Mouse (Mus musculus) hindbrain, postnatal 0 days (tissue): Measurements from ENCODE around the gene Arid1b. TPM values are rescaled to one million over a fixed set of nuclear protein-coding genes. Genes with fewer than 3 reads are reported as not detected.

Experiments used
- ATAC-seq: fragments of 200-750 bp; cut with Nextera tagmentation; 2 replicates; pipeline ENCODE4 v1.8.0; 2017; ENCODE audit warnings: mild to moderate bottlenecking, moderate TSS enrichment, moderate library complexity
- DNase-seq: peaks from one replicate; pipeline ENCODE4 v3.0.0-alpha.2; 2015; ENCODE audit warnings: low spot score
- H3K27ac ChIP-seq: fragments of 300-500 bp; sonication (generic); 2 replicates; pipeline ENCODE4 v1.5.1; 2014; ENCODE audit warnings: mild to moderate bottlenecking
- H3K27me3 ChIP-seq: fragments of 300-500 bp; sonication (generic); 2 replicates; pipeline ENCODE4 v1.6.1; 2014; ENCODE audit warnings: low read length, mixed read lengths; ENCODE audit not compliant: insufficient read depth
- H3K36me3 ChIP-seq: fragments of 300-500 bp; sonication (generic); 2 replicates; pipeline ENCODE4 v1.6.1; 2014; ENCODE audit warnings: low read length, mixed read lengths; ENCODE audit not compliant: insufficient read depth
- H3K4me1 ChIP-seq: fragments of 300-500 bp; sonication (generic); 2 replicates; pipeline ENCODE4 v1.6.1; 2014; ENCODE audit warnings: antibody characterized with exemption, low read length, mixed read lengths; ENCODE audit not compliant: insufficient read depth
- H3K4me2 ChIP-seq: fragments of 300-500 bp; sonication (generic); 2 replicates; pipeline ENCODE4 v1.6.1; 2014; ENCODE audit warnings: low read depth, mild to moderate bottlenecking, low read length, moderate library complexity, mixed read lengths
- H3K4me3 ChIP-seq: fragments of 300-500 bp; sonication (generic); 2 replicates; pipeline ENCODE4 v1.5.1; 2014; ENCODE audit warnings: low read length
- H3K9ac ChIP-seq: fragments of 300-500 bp; sonication (generic); replicated peaks from 2 replicates; pipeline ENCODE4 v1.6.1; 2014; ENCODE audit warnings: mild to moderate bottlenecking, low read length, moderate library complexity, mixed read lengths
- H3K9me3 ChIP-seq: fragments of 300-500 bp; sonication (generic); 2 replicates; pipeline ENCODE4 v1.6.1; 2016; ENCODE audit warnings: low read length, mixed read lengths
- CTCF ChIP-seq: IDR thresholded peaks from 2 replicates; pipeline ENCODE4 v1.5.1; 2016; ENCODE audit warnings: antibody characterized with exemption, control low read depth, low read depth
- WGBS: fragments of 180-500 bp; shearing (Covaris S2); extraction: QIAGEN DNeasy Blood & Tissue Kit; methylation state at CpG from one replicate; pipeline ENCODE4 v1.1.7; 2014; 5-methylcytosine and 5-hydroxymethylcytosine counted together
- polyA plus RNA-seq: library from polyadenylated mRNA; unstranded; fragments of >200 nt; fragmentation: Nextera tagmentation; extraction: Ambion mirVana; gene quantifications from 2 replicates; pipeline ENCODE4 v1.2.1, GENCODE M21; 2015
- total RNA-seq: library from RNA; depleted of rRNA; stranded (reverse); fragments of >200 nt; gene quantifications from 2 replicates; pipeline ENCODE4 v1.2.3, GENCODE M21; 2014

Arid1b gene
- total and polyA plus RNA-seq, 2 experiments from 2014 or later: 10.5 to 62.5 TPM

GRCm38 (mm10) chr17:4980151-4980550 lies 14.0 kb upstream of the Arid1b start:
- H3K27ac ChIP-seq: no peak overlapping the region
- H3K4me1 ChIP-seq: no peaks in the 10 kb centered on the region
- no peak overlapping the region for H3K4me3 ChIP-seq
- H3K9ac ChIP-seq: no peak overlapping the region
- no peak for TF ChIP-seq CTCF
- 88% methylated on average over 7 of the region's 7 CpGs for WGBS
- no peaks in the 10 kb centered on the region for H3K36me3 ChIP-seq
- no peaks in the 10 kb centered on the region for H3K27me3 ChIP-seq
- no peaks in the 10 kb centered on the region for H3K9me3 ChIP-seq
- DNase-seq (no peak), ATAC-seq (no peak)
- H3K4me2 ChIP-seq: no peak overlapping the region

- TF ChIP-seq CTCF: no peak
- no peaks in the 10 kb centered on the region for H3K36me3 ChIP-seq
- 89% methylated on average over 5 of the region's 5 CpGs for WGBS
- no peak overlapping the region for H3K27ac ChIP-seq
- no peak overlapping the region for H3K9ac ChIP-seq
- no peak overlapping the region for H3K4me3 ChIP-seq
- H3K4me1 ChIP-seq: no peaks in the 10 kb centered on the region
- H3K9me3 ChIP-seq: no peaks in the 10 kb centered on the region
- no peak for DNase-seq
- no peak overlapping the region for H3K4me2 ChIP-seq
- H3K27me3 ChIP-seq: no peaks in the 10 kb centered on the region
- no peak for ATAC-seq
Observed at GRCm38 (mm10) chr17:4982819-4983218, 11.3 kb upstream of the Arid1b start.

- ATAC-seq (no peak), DNase-seq (no peak)
- 90% methylated on average over 7 of the region's 7 CpGs for WGBS
- Histone ChIP-seq H3K36me3 (no peaks in the 10 kb centered on the region), H3K27me3 (no peaks in the 10 kb centered on the region), H3K9ac (no peak overlapping the region), H3K27ac (no peak overlapping the region), H3K4me1 (no peaks in the 10 kb centered on the region), H3K9me3 (no peaks in the 10 kb centered on the region), H3K4me3 (no peak overlapping the region), H3K4me2 (no peak overlapping the region)
- no peak for TF ChIP-seq CTCF
Observed at GRCm38 (mm10) chr17:4984691-4985090, 9.4 kb upstream of the Arid1b start.

GRCm38 (mm10) chr17:4990911-4991560 lies 3.1 kb upstream of the Arid1b start:
- no peak overlapping the region for H3K27ac ChIP-seq
- no peaks in the 10 kb centered on the region for H3K36me3 ChIP-seq
- H3K4me1 ChIP-seq: peaks cover 6% of the 10 kb centered on the region; the same call in 1 of the 2 replicates
- DNase-seq (no peak), ATAC-seq (no peak)
- no peaks in the 10 kb centered on the region for H3K9me3 ChIP-seq
- H3K4me2 ChIP-seq: peak overlapping the region; percentile 16; the same call in 1 of the 2 replicates
- H3K4me3 ChIP-seq: no peak overlapping the region
- WGBS: 35% methylated on average over 16 of the region's 16 CpGs
- no peaks in the 10 kb centered on the region for H3K27me3 ChIP-seq
- no peak for TF ChIP-seq CTCF
- H3K9ac ChIP-seq: no peak overlapping the region

- Histone ChIP-seq H3K27ac (no peak overlapping the region), H3K9me3 (no peaks in the 10 kb centered on the region), H3K27me3 (no peaks in the 10 kb centered on the region), H3K9ac (no peak overlapping the region), H3K4me2 (no peak overlapping the region), H3K4me3 (no peak overlapping the region), H3K36me3 (no peaks in the 10 kb centered on the region), H3K4me1 (peaks cover 6% of the 10 kb centered on the region; the same call in 1 of the 2 replicates)
- ATAC-seq: no peak
- 68% methylated on average over 10 of the region's 10 CpGs for WGBS
- no peak for DNase-seq
- TF ChIP-seq CTCF: no peak
Observed at GRCm38 (mm10) chr17:4991600-4991999, 2.5 kb upstream of the Arid1b start.

- peaks cover 6% of the 10 kb centered on the region; the same call in 1 of the 2 replicates for H3K4me1 ChIP-seq
Observed at GRCm38 (mm10) chr17:4993497-4993839, 664 bp upstream of the Arid1b start.

GRCm38 (mm10) chr17:4994504-4994812 lies 326 bp downstream of the Arid1b start:
- ATAC-seq: peak; percentile 65

More at GRCm38 (mm10) chr17:4993497-4993839, 664 bp upstream of the Arid1b start:
- Histone ChIP-seq H3K36me3 (no peaks in the 10 kb centered on the region), H3K27ac (peak overlapping the region; percentile 97), H3K4me2 (peak overlapping the region; percentile 81), H3K9me3 (no peaks in the 10 kb centered on the region), H3K4me3 (peak overlapping the region; percentile 97), H3K9ac (peak overlapping the region; percentile 99), H3K27me3 (no peaks in the 10 kb centered on the region)
- 10% methylated on average over 9 of the region's 9 CpGs for WGBS
- ATAC-seq (no peak), DNase-seq (no peak)
- no peak for TF ChIP-seq CTCF

More at GRCm38 (mm10) chr17:4994504-4994812, 326 bp downstream of the Arid1b start:
- TF ChIP-seq CTCF: no peak
- peak overlapping the region; percentile 97 for H3K27ac ChIP-seq
- peak overlapping the region; percentile 81 for H3K4me2 ChIP-seq
- no peaks in the 10 kb centered on the region for H3K36me3 ChIP-seq
- H3K9me3 ChIP-seq: no peaks in the 10 kb centered on the region
- peaks cover 6% of the 10 kb centered on the region; the same call in 1 of the 2 replicates for H3K4me1 ChIP-seq
- H3K9ac ChIP-seq: peak overlapping the region; percentile 99
- no peak for DNase-seq
- 2% methylated on average over 23 of the region's 55 CpGs for WGBS
- no peaks in the 10 kb centered on the region for H3K27me3 ChIP-seq
- H3K4me3 ChIP-seq: peak overlapping the region; percentile 97
